In the genomic region with DNA sequence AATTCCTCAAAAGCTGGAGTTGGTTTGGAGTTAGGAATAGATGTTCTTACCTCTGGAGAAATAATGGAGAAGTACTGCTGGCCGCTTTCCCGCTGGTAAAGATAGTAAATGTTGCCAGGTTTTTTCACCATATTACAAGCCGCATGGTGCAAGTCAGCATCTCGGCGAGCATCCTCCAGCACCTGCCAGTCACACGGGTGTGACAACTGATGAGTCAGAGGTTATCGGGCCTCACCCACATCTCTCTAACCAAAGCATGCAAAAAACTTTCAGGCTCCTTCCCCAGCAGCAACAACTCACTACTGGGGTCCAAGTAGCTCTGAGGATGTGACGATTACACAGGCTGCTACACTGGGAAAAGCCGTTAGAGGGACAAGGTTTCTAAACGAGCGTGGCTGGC, we compare ENCODE assay signal across 25 mouse cellular contexts. TPM values are rescaled to one million over a fixed set of nuclear protein-coding genes. Genes with fewer than 3 reads are reported as not detected.
"Had no signal": no experiment of that assay in that cellular context is flagged by ENCODE, and none has a peak within 500 bp of the region (broad histone marks: within the 10 kb centered on the region; RNA-seq: fewer than 3 reads in every experiment).

No protein-coding gene starts in this region.

- H3K4me2 ChIP-seq: intestine, embryonic 15.5 days; limb, embryonic 13.5 days; lung, embryonic 15.5 days; midbrain, embryonic 11.5 days; neural tube, embryonic 12.5 days; neural tube, embryonic 15.5 days had no signal

- H3K9ac ChIP-seq: intestine, embryonic 15.5 days; limb, embryonic 13.5 days; lung, embryonic 15.5 days; neural tube, embryonic 12.5 days; neural tube, embryonic 15.5 days had no signal

- H3K4me3 ChIP-seq: intestine, embryonic 15.5 days; layer of hippocampus, adult 2 months; limb, embryonic 10.5 days; limb, embryonic 13.5 days; lung, embryonic 15.5 days; neural tube, embryonic 12.5 days; neural tube, embryonic 15.5 days had no signal

- H3K27me3 ChIP-seq: intestine, embryonic 15.5 days; limb, embryonic 13.5 days; lung, embryonic 15.5 days; neural tube, embryonic 12.5 days; neural tube, embryonic 15.5 days had no signal

- H3K9me3 ChIP-seq: intestine, embryonic 15.5 days; limb, embryonic 10.5 days; limb, embryonic 13.5 days; lung, embryonic 15.5 days; neural tube, embryonic 12.5 days; neural tube, embryonic 15.5 days had no signal

- H3K27ac ChIP-seq: intestine, embryonic 15.5 days; kidney, postnatal 0 days; layer of hippocampus, adult 2 months; limb, embryonic 10.5 days; limb, embryonic 13.5 days; lung, embryonic 15.5 days; neural tube, embryonic 12.5 days; neural tube, embryonic 15.5 days had no signal

- ATAC-seq: intestine, embryonic 15.5 days had no signal

- DNase-seq: kidney, adult 11 months; kidney, postnatal 25 days; layer of hippocampus, adult 9-11 months; lung, adult 18-20 months; lung, postnatal 10 days; lung, postnatal 36 days; midbrain, embryonic 14.5 days; right cerebral cortex, adult 18-20 months; right cerebral cortex, postnatal 14 days; right cerebral cortex, postnatal 4 days; thymus, postnatal 25 days had no signal

RNA-seq across cellular contexts. Expression of gene Tmem269, which starts 8.7 kb away (rescaled TPM):
- polyA plus RNA-seq: intestine, embryonic 15.5 days; kidney, embryonic 14.5 days; limb, embryonic 10.5 days; lung, embryonic 15.5 days; stomach, embryonic 14.5 days had no signal

RNA-seq across cellular contexts. Expression of gene Cldn19, which starts 28.5 kb away (rescaled TPM):
- polyA plus RNA-seq: large intestine, adult 2 months; limb, embryonic 10.5 days; liver, adult 2 months; lung, embryonic 15.5 days; stomach, embryonic 14.5 days; thymus, postnatal 0 days had no signal
